Mouse (Mus musculus): ENCODE results near the gene Lrrc19. TPM values are rescaled to one million over a fixed set of nuclear protein-coding genes. Genes with fewer than 3 reads are reported as not detected.
A peak's percentile ranks its signal among the peaks of the same experiment; 100 is the strongest.
"Not testable (repeated sequence)": the region's sequence is repeated elsewhere in the genome, so short reads cannot be mapped to it uniquely, and the experiment has no call there.

Gene Lrrc19
- polyA plus RNA-seq, 1 experiment from 2014 or later: 0.31 TPM

GRCm38 (mm10) chr4:94669718-94670117, 19.8 kb upstream of the Lrrc19 start:
- no peak overlapping the region for H3K27ac ChIP-seq (replicated peaks; ENCODE audit: low read depth, low read length)
- 39% methylated on average over 1 of the region's 1 CpGs for WGBS
- no peak overlapping the region for H3K4me3 ChIP-seq (ENCODE audit: low read depth, low read length)
- H3K9me3 ChIP-seq (ENCODE audit: control insufficient read depth, low read length): no peaks in the 10 kb centered on the region
- no peaks in the 10 kb centered on the region for H3K4me1 ChIP-seq (ENCODE audit: control insufficient read depth, insufficient read depth, low read length)
- ATAC-seq (ENCODE audit: low read depth) (no peak), DNase-seq (ENCODE audit: low spot score) (peak; percentile 20)
- 0 out of 2 replicates have a peak, but pooled peaks cover 6% of the 10 kb centered on the region for H3K36me3 ChIP-seq (ENCODE audit: control insufficient read depth, insufficient read depth, low read length)
- no peaks in the 10 kb centered on the region for H3K27me3 ChIP-seq (replicated peaks; ENCODE audit: control insufficient read depth, insufficient read depth, low read length)
- H3K4me2 ChIP-seq (ENCODE audit: low read depth, low read length): no peak overlapping the region
- no peak overlapping the region for H3K9ac ChIP-seq (ENCODE audit: low read depth, low read length)

GRCm38 (mm10) chr4:94650426-94651175, 657 bp upstream of the Lrrc19 start:
- ATAC-seq (ENCODE audit: low read depth); H3K27ac ChIP-seq (replicated peaks; ENCODE audit: low read depth, low read length); H3K9ac ChIP-seq (ENCODE audit: low read depth, low read length); H3K4me2 ChIP-seq (ENCODE audit: low read depth, low read length); H3K4me3 ChIP-seq (ENCODE audit: low read depth, low read length); H3K4me1 ChIP-seq (ENCODE audit: control insufficient read depth, insufficient read depth, low read length); H3K27me3 ChIP-seq (replicated peaks; ENCODE audit: control insufficient read depth, insufficient read depth, low read length); DNase-seq (ENCODE audit: low spot score); H3K9me3 ChIP-seq (ENCODE audit: control insufficient read depth, low read length): not testable (repeated sequence)
- 92% methylated on average over 5 of the region's 5 CpGs for WGBS
- peaks cover 20% of the 10 kb centered on the region for H3K36me3 ChIP-seq (ENCODE audit: control insufficient read depth, insufficient read depth, low read length)

- Histone ChIP-seq H3K9me3 (ENCODE audit: control insufficient read depth, low read length) (no peaks in the 10 kb centered on the region), H3K4me3 (ENCODE audit: low read depth, low read length) (no peak overlapping the region), H3K4me1 (ENCODE audit: control insufficient read depth, insufficient read depth, low read length) (no peaks in the 10 kb centered on the region), H3K9ac (ENCODE audit: low read depth, low read length) (no peak overlapping the region), H3K36me3 (ENCODE audit: control insufficient read depth, insufficient read depth, low read length) (peaks cover 10% of the 10 kb centered on the region; the same call in 1 of the 2 replicates), H3K27ac (replicated peaks; ENCODE audit: low read depth, low read length) (no peak overlapping the region), H3K4me2 (ENCODE audit: low read depth, low read length) (no peak overlapping the region), H3K27me3 (replicated peaks; ENCODE audit: control insufficient read depth, insufficient read depth, low read length) (no peaks in the 10 kb centered on the region)
- ATAC-seq (ENCODE audit: low read depth): no peak
- DNase-seq (ENCODE audit: low spot score): no peak
- 94% methylated on average over 2 of the region's 2 CpGs for WGBS
Observed at GRCm38 (mm10) chr4:94643141-94643540, 6.8 kb downstream of the Lrrc19 start.

DNA sequence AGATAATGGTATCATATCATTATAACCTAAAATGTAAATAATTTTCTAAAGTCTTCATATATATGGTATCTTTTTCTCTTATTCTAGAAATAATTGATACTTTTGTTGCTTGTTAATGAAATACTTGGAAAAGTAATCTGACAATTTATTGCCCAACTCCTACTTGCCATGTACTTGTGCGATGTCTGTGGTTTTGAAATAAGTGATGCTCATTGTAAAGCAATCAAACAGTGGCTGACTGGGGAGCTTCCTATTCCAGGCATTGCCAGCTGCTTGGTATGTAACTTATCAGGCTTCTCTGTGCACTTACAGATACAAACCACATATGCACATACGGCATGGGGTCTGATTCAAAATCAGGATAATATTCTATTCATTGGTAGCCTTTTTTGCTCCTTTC, 29.9 kb downstream of the Lrrc19 start:
- Histone ChIP-seq H3K4me2 (ENCODE audit: low read depth, low read length) (no peak overlapping the region), H3K4me3 (ENCODE audit: low read depth, low read length) (no peak overlapping the region), H3K36me3 (ENCODE audit: control insufficient read depth, insufficient read depth, low read length) (peaks cover 16% of the 10 kb centered on the region), H3K9ac (ENCODE audit: low read depth, low read length) (no peak overlapping the region), H3K27me3 (replicated peaks; ENCODE audit: control insufficient read depth, insufficient read depth, low read length) (no peaks in the 10 kb centered on the region), H3K4me1 (ENCODE audit: control insufficient read depth, insufficient read depth, low read length) (peaks cover 5% of the 10 kb centered on the region; the same call in 1 of the 2 replicates), H3K27ac (replicated peaks; ENCODE audit: low read depth, low read length) (0 out of 2 replicates have a peak overlapping the region, but pooled peaks have one; percentile 21), H3K9me3 (ENCODE audit: control insufficient read depth, low read length) (no peaks in the 10 kb centered on the region)
- DNase-seq (ENCODE audit: low spot score): no peak
- ATAC-seq (ENCODE audit: low read depth): no peak
- WGBS: 63% methylated on average over 2 of the region's 2 CpGs

DNA sequence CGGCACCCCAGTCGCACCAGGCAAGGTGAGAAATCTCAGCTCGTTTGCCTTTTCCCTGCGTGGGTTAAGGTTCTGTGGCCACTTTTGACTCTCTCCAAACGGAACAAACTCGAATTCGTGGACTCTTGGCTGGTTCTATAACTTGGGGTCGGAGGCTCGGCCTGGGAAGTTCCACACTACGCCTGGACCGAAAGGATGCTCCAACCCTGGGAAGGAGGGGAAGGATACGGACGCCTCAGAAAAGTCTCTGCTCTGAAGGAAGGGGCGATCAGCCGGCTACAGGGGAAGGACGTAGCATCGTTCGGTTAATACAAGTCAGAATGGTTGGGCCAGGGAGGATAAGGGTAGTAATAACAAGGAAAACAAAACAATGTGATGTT, 35.3 kb downstream of the Lrrc19 start:
- no peaks in the 10 kb centered on the region for H3K36me3 ChIP-seq (ENCODE audit: control insufficient read depth, insufficient read depth, low read length)
- H3K9me3 ChIP-seq (ENCODE audit: control insufficient read depth, low read length): no peaks in the 10 kb centered on the region
- peak overlapping the region; percentile 55 for H3K4me3 ChIP-seq (ENCODE audit: low read depth, low read length)
- ATAC-seq (ENCODE audit: low read depth) (peak; percentile 81), DNase-seq (ENCODE audit: low spot score) (peak; percentile 24)
- 2% methylated on average over 18 of the region's 18 CpGs for WGBS
- no peaks in the 10 kb centered on the region for H3K27me3 ChIP-seq (replicated peaks; ENCODE audit: control insufficient read depth, insufficient read depth, low read length)
- peak overlapping the region; percentile 70 for H3K9ac ChIP-seq (ENCODE audit: low read depth, low read length)
- peak overlapping the region; percentile 58 for H3K4me2 ChIP-seq (ENCODE audit: low read depth, low read length)
- peaks cover 10% of the 10 kb centered on the region; the same call in 1 of the 2 replicates for H3K4me1 ChIP-seq (ENCODE audit: control insufficient read depth, insufficient read depth, low read length)
- peak overlapping the region; percentile 86 for H3K27ac ChIP-seq (replicated peaks; ENCODE audit: low read depth, low read length)

GRCm38 (mm10) chr4:94613972-94614626, 35.8 kb downstream of the Lrrc19 start, which contains the start of gene Ift74:
TSS of gene Ift74 (plus strand) at chr4:94614491.
- H3K27me3 ChIP-seq (replicated peaks; ENCODE audit: control insufficient read depth, insufficient read depth, low read length): no peaks in the 10 kb centered on the region
- DNase-seq (ENCODE audit: low spot score) (peak; percentile 98), ATAC-seq (ENCODE audit: low read depth) (peak; percentile 100)
- H3K36me3 ChIP-seq (ENCODE audit: control insufficient read depth, insufficient read depth, low read length): no peaks in the 10 kb centered on the region
- H3K4me1 ChIP-seq (ENCODE audit: control insufficient read depth, insufficient read depth, low read length): peaks cover 10% of the 10 kb centered on the region; the same call in 1 of the 2 replicates
- peak within 1 kb of the TSS; percentile 55 for H3K4me3 ChIP-seq (ENCODE audit: low read depth, low read length)
- peak within 1 kb of the TSS; percentile 70 for H3K9ac ChIP-seq (ENCODE audit: low read depth, low read length)
- peak within 1 kb of the TSS; percentile 86 for H3K27ac ChIP-seq (replicated peaks; ENCODE audit: low read depth, low read length)
- WGBS: 3% methylated on average over 29 of the region's 29 CpGs
- H3K9me3 ChIP-seq (ENCODE audit: control insufficient read depth, low read length): no peaks in the 10 kb centered on the region
- peak within 1 kb of the TSS; percentile 58 for H3K4me2 ChIP-seq (ENCODE audit: low read depth, low read length)

- Histone ChIP-seq H3K27me3 (replicated peaks; ENCODE audit: control insufficient read depth, insufficient read depth, low read length) (no peaks in the 10 kb centered on the region), H3K4me1 (ENCODE audit: control insufficient read depth, insufficient read depth, low read length) (peaks cover 7% of the 10 kb centered on the region; the same call in 1 of the 2 replicates), H3K4me3 (ENCODE audit: low read depth, low read length) (no peak overlapping the region), H3K9ac (ENCODE audit: low read depth, low read length) (no peak overlapping the region), H3K4me2 (ENCODE audit: low read depth, low read length) (no peak overlapping the region), H3K36me3 (ENCODE audit: control insufficient read depth, insufficient read depth, low read length) (no peaks in the 10 kb centered on the region), H3K9me3 (ENCODE audit: control insufficient read depth, low read length) (no peaks in the 10 kb centered on the region), H3K27ac (replicated peaks; ENCODE audit: low read depth, low read length) (no peak overlapping the region)
- no peak for DNase-seq (ENCODE audit: low spot score)
- no peak for ATAC-seq (ENCODE audit: low read depth)
- 72% methylated on average over 3 of the region's 3 CpGs for WGBS
Observed at GRCm38 (mm10) chr4:94610339-94610738, 39.6 kb downstream of the Lrrc19 start.

GRCm38 (mm10) chr4:94605591-94605990, 44.4 kb downstream of the Lrrc19 start:
- DNase-seq (ENCODE audit: low spot score) (no peak), ATAC-seq (ENCODE audit: low read depth) (no peak)
- 90% methylated on average over 2 of the region's 2 CpGs for WGBS
- peaks cover 12% of the 10 kb centered on the region; the same call in 1 of the 2 replicates for H3K4me1 ChIP-seq (ENCODE audit: control insufficient read depth, insufficient read depth, low read length)
- H3K4me2 ChIP-seq (ENCODE audit: low read depth, low read length): no peak overlapping the region
- no peaks in the 10 kb centered on the region for H3K36me3 ChIP-seq (ENCODE audit: control insufficient read depth, insufficient read depth, low read length)
- no peak overlapping the region for H3K9ac ChIP-seq (ENCODE audit: low read depth, low read length)
- H3K27ac ChIP-seq (replicated peaks; ENCODE audit: low read depth, low read length): no peak overlapping the region
- no peak overlapping the region for H3K4me3 ChIP-seq (ENCODE audit: low read depth, low read length)
- no peaks in the 10 kb centered on the region for H3K9me3 ChIP-seq (ENCODE audit: control insufficient read depth, low read length)
- H3K27me3 ChIP-seq (replicated peaks; ENCODE audit: control insufficient read depth, insufficient read depth, low read length): no peaks in the 10 kb centered on the region
